Mouse (Mus musculus) stomach, postnatal 0 days (tissue): ENCODE data around the gene Fbxo28.

ENCODE experiments used
- CTCF ChIP-seq: IDR thresholded peaks from 2 replicates; pipeline ENCODE4 v1.5.1; 2016; ENCODE audit warnings: antibody characterized with exemption, low read depth, mild to moderate bottlenecking, moderate library complexity
- EP300 ChIP-seq: optimal IDR thresholded peaks from 2 replicates; pipeline ENCODE3; 2016; ENCODE audit warnings: antibody characterized with exemption

DNA sequence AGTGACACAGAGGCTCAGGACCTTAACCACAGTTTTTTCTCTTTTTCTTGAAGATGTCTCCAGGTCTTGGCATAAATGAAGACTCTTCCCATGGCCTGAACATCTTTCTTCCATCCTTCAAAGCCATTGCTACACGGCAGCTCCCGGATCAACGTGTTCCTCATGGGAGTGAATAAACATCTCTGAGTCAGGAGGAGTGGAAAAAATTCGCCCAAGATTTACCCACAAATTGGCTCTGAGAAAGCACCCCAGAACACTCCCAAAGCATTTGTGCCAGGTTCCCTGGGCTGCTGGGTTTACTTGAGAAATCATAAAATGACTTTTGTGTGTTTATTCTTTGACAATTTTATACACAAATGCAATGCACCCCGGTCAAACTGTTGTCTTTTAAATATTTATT lies 38.5 kb downstream of the Fbxo28 start:
- no peak for TF ChIP-seq CTCF
- no peak for TF ChIP-seq EP300
